Mouse (Mus musculus) spleen, adult 2 months (tissue): Measurements from ENCODE around the gene Hes6. TPM values are rescaled to one million over a fixed set of nuclear protein-coding genes. Genes with fewer than 3 reads are reported as not detected.

Source experiments
- DNase-seq, 2 experiments: peaks; one replicate each; pipeline versions ENCODE4 v3.0.0 to v3.0.0-alpha.2; 2012 to 2021; ENCODE audit warnings: low spot score in 2 of 2, low read depth in 1 of 2
- H3K27ac ChIP-seq: fragments of 200-500 bp; 2 replicates; pipeline ENCODE4 v1.5.1; 2012; ENCODE audit warnings: low read length, inconsistent platforms; ENCODE audit not compliant: insufficient read depth
- H3K27me3 ChIP-seq: fragments of 200-500 bp; 2 replicates; pipeline ENCODE4 v1.6.1; 2012; ENCODE audit warnings: mild to moderate bottlenecking, moderate library complexity, low read length, inconsistent platforms; ENCODE audit not compliant: control insufficient read depth, insufficient read depth
- H3K36me3 ChIP-seq: fragments of 200-500 bp; 2 replicates; pipeline ENCODE4 v1.6.1; 2012; ENCODE audit warnings: mild to moderate bottlenecking, low read length, inconsistent platforms; ENCODE audit not compliant: control insufficient read depth, insufficient read depth
- H3K4me1 ChIP-seq: fragments of 200-500 bp; 2 replicates; pipeline ENCODE4 v1.6.1; 2011; ENCODE audit warnings: inconsistent platforms; ENCODE audit not compliant: control insufficient read depth, insufficient read depth, insufficient read length
- H3K4me3 ChIP-seq: fragments of 200-500 bp; 2 replicates; pipeline ENCODE4 v1.5.1; 2011; ENCODE audit warnings: mild to moderate bottlenecking, inconsistent platforms; ENCODE audit not compliant: insufficient read depth, insufficient read length; ENCODE audit errors: extremely low read depth
- CTCF ChIP-seq: fragments of 200-500 bp; IDR thresholded peaks from 2 replicates; pipeline ENCODE4 v1.5.1; 2011; ENCODE audit warnings: mild to moderate bottlenecking, inconsistent platforms; ENCODE audit not compliant: insufficient read depth, insufficient read length, insufficient replicate concordance; ENCODE audit errors: extremely low read depth
- POLR2A ChIP-seq: fragments of 200-500 bp; IDR thresholded peaks from 2 replicates; pipeline ENCODE4 v1.6.1; 2011; ENCODE audit warnings: low read depth, low read length, inconsistent platforms
- WGBS: fragments of 180-500 bp; shearing (Covaris S2); methylation state at CpG from one replicate; pipeline ENCODE4 v1.1.7; 2018; 5-methylcytosine and 5-hydroxymethylcytosine counted together
- polyA plus RNA-seq: library from polyadenylated mRNA; depleted of rRNA; stranded (reverse); fragments of >200 nt; gene quantifications from 2 replicates; pipeline ENCODE4 v1.2.3, GENCODE M21; 2012; rRNA removed

Hes6 gene
- polyA plus RNA-seq = 59.9 and 87.9 TPM in 2 replicates

DNA sequence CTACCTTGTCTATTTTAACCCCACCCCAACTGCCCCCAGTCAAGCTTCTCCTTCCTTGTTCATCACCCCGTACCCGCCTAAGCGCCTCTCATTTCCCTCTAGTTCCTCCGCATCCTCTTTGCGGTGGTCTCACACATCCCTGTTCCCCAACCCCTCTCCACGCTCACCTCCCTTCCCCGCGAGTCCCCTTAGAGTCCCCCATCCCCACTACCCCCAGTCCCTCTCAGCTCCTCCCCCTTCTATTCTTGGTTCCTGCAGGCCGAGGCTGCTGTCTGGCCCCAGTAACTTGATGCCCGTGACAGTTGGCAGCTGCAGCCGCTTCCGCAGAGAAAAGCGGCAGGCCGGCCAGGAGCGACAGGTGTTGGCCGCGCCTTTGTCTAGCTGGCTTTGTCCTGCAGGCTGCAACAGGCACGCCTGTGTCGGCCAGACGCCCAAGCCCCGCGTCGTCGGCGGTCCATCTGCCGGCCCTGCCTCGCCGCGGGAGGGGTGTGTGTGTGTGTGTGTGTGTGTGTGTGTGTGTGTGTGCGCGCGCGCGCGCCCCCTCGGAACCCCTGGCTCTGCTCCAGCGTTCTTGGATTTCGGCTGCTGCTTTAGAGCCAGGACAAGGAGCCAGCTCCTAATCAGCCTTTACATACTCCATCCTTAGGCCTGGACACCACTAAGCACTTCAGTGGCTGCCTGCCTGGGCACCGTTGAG is at the start of gene Hes6:
Gene Hes6, minus strand, starts transcription at position 141 of the 697 bp plus-strand sequence.
- Histone ChIP-seq H3K27ac (peak within 1 kb of the TSS; percentile 85), H3K4me3 (peak within 1 kb of the TSS; percentile 91), H3K36me3 (no peaks in the 10 kb centered on the region), H3K4me1 (peaks cover 9% of the 10 kb centered on the region), H3K27me3 (no peaks in the 10 kb centered on the region)
- WGBS = 2% methylated on average over 35 of the region's 39 CpGs
- peak in 1 of 2 experiments; percentile 39 for DNase-seq
- TF ChIP-seq POLR2A (no peak; the same call in 1 of the 2 replicates), CTCF (no peak)

DNA sequence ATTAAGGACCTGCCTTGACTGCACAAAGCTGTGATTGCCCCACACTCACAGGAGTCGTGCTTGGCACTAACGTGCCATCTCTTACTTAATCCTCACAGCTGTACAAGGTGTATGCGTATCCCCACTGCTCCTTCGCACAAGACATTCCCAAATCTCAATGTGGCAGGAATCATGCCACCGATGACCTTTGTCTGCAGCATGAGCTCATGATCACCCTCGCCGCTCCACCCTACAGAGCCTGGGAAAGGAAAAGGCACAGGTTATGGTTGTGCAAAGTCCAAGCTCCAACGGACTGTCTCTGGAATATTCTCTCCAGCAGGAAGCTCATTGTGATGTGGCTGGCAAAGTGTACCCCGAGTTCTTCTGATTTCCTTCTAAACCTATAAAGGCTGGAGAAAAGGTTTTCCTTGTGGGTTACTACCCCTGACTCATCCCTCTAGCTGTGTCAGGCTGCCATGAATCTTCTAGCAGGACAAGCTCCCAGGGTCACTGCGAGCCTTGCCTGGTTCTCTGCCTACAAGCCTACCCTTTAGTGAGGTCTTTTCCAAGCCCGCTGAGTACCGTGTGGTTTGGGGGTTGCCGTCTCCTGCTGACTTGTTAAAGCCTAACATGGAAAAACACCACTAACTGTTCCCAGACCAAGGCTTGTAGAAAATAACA is 49.6 kb upstream of the Hes6 start:
- Histone ChIP-seq H3K4me1 (peaks cover 6% of the 10 kb centered on the region; the same call in 1 of the 2 replicates), H3K27ac (no peak overlapping the region), H3K36me3 (no peaks in the 10 kb centered on the region), H3K27me3 (no peaks in the 10 kb centered on the region), H3K4me3 (no peak overlapping the region)
- 88% methylated on average over 13 of the region's 13 CpGs for WGBS
- no peak for DNase-seq
- TF ChIP-seq CTCF (no peak), POLR2A (no peak)

DNA sequence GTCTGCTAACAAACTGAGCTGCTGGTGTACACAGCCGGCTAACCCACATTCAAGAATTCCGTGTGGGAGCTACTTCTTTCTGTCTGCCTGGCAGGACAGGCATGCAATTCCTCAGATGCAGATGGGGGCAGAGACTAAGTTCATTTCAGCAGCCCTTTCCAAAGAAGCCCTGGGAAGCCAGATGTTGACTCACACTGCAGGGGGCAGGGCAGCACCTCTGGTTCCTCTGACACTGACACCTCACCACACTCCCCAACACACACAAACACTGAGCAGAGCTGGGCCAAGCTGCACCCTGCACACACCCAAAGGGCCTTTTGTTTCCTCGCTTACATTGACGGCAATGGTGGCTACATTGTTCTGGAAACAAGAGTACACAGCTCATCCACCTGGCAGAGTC is 46.7 kb upstream of the Hes6 start:
- no peaks in the 10 kb centered on the region for H3K27me3 ChIP-seq
- no peak for TF ChIP-seq CTCF
- H3K4me3 ChIP-seq = no peak overlapping the region
- no peaks in the 10 kb centered on the region for H3K36me3 ChIP-seq
- WGBS = 70% methylated on average over 4 of the region's 4 CpGs
- DNase-seq = no peak
- H3K4me1 ChIP-seq = peaks cover 6% of the 10 kb centered on the region; the same call in 1 of the 2 replicates
- no peak overlapping the region for H3K27ac ChIP-seq

DNA sequence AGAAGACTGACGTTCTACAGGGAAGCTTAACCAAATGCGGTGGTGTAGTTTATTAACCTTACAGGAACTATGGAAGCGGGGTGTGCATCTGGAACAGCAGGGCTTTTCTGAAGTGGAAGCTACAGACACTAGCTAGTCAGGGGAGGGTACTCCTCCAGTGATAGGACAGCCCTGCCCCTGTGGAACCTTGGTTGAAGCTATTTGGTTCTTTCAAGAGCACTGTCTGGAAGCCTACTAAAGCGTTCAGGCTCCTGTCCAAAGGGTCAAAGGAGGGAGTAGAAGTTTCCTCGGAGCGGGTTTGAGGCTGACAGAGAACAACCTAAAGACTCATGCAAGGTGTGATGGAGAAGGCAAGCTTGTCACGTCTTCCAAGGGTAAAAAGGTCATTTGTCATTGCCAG is 46.2 kb upstream of the Hes6 start:
- Histone ChIP-seq H3K4me1 (peaks cover 6% of the 10 kb centered on the region; the same call in 1 of the 2 replicates), H3K4me3 (no peak overlapping the region), H3K36me3 (no peaks in the 10 kb centered on the region), H3K27ac (no peak overlapping the region), H3K27me3 (no peaks in the 10 kb centered on the region)
- TF ChIP-seq POLR2A (no peak), CTCF (no peak)
- no peak for DNase-seq
- 39% methylated on average over 7 of the region's 7 CpGs for WGBS

DNA sequence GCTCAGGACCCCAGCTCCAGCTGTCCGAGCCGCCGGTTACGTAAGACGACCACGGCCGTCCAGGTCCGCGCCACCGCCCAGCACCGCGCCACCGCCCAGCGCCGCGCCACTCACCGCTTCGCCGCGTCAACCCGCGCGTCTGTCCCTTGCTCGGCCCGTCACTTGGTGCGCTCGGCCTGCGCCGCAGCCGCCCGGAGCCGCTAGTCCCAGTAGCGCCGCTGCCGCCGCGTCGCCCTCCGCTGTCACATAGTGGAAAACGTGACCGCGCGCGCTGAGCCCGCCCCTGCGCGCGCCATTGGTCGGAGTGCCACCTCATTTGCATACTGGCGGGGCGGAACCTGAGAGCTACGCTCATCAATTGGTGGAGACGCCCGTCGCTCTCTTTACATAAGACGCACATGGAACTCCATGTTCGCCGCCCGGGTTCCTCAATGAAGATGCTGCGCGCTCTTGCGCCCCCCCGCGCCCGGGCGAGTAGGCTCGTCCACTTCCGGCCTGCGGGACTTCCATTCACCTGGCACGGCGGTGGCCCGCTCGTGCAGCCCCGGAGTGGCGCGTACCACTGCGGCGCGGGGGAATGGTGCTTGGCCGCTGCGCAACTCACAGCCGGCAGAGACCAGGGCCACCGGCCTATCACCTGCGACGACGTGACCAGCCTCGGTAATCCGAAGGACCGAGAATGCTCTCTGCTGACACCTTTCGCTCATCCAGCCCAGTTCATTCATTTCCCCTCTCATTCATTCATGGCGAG is 45.4 kb upstream of the Hes6 start, which contains the start of gene Per2:
Gene Per2, minus strand, starts transcription at position 266 of the 751 bp plus-strand sequence.
- TF ChIP-seq POLR2A (no peak), CTCF (no peak; the same call in 1 of the 2 replicates)
- Histone ChIP-seq H3K27ac (peak within 1 kb of the TSS; percentile 34; the same call in 1 of the 2 replicates), H3K27me3 (no peaks in the 10 kb centered on the region), H3K36me3 (no peaks in the 10 kb centered on the region), H3K4me1 (peaks cover 6% of the 10 kb centered on the region; the same call in 1 of the 2 replicates), H3K4me3 (peak within 1 kb of the TSS; percentile 68)
- WGBS = under 1% methylated on average over 88 of the region's 91 CpGs
- peak; percentile 99 for DNase-seq

DNA sequence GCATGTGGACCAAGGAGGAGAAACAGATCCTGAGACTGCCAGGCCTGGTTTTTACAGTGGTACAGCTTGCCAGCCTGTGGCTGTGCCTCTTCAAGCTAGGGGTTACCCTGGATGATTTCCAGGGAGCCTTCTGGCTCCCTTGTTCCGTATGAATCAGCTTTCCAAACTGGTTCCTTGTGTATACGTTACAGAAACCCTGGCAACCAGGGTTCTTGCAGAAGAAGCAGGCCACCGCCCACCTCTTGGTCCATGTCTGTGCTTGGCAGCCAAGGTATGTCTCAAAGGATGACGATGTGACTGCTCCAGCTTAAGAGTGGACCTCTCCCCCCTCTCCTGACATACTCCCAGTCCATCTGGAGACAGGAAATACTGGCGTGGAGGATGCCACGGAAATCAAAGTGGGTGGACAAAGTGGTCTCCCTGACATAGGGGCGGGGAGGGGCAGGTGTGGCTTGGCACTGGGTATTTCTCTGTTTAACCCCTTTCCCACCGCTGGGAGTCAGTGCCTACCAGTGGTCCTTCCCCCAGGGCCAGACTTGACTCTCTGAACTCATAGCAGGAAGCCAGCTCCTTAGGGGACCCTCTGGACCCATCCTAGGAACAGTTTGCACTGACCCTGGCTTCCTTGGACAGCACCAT is 44.5 kb upstream of the Hes6 start:
- TF ChIP-seq POLR2A (no peak), CTCF (no peak)
- peaks cover 6% of the 10 kb centered on the region; the same call in 1 of the 2 replicates for H3K4me1 ChIP-seq
- H3K36me3 ChIP-seq = no peaks in the 10 kb centered on the region
- peak overlapping the region; percentile 68 for H3K4me3 ChIP-seq
- WGBS = 41% methylated on average over 8 of the region's 8 CpGs
- H3K27me3 ChIP-seq = no peaks in the 10 kb centered on the region
- DNase-seq = no peak
- H3K27ac ChIP-seq = 0 out of 2 replicates have a peak overlapping the region, but pooled peaks have one; percentile 14

DNA sequence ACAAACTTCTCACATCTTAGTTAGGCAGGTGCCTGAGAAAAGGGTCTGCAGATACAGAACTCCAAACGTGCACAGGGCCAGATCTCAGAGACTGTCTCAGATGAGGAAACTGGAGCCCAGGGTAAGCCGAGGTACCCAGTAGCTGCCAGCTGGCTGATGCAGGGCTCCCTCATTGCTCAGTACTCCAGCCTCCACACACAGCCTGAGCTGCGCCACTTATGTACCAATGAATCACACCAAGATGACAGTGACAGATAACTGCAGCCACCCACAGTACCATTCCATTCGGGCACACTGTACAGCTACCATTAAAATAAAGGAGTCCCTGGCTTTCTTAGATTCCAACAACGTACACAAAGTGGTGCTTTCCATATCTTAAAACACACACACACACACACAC is 43.9 kb upstream of the Hes6 start:
- no peak for DNase-seq
- peaks cover 6% of the 10 kb centered on the region; the same call in 1 of the 2 replicates for H3K4me1 ChIP-seq
- WGBS = 66% methylated on average over 5 of the region's 5 CpGs
- no peaks in the 10 kb centered on the region for H3K36me3 ChIP-seq
- no peak overlapping the region for H3K27ac ChIP-seq
- no peaks in the 10 kb centered on the region for H3K27me3 ChIP-seq
- TF ChIP-seq CTCF (no peak), POLR2A (no peak)
- H3K4me3 ChIP-seq = no peak overlapping the region
